Mouse (Mus musculus) E14TG2a.4 (cell line): ENCODE measurements around the gene Pecam1.

Source experiments
- H3K27me3 ChIP-seq: 2 replicates; pipeline ENCODE4 v1.6.1; 2014; ENCODE audit warnings: low read length, control low read depth; ENCODE audit not compliant: insufficient read depth
- H3K36me3 ChIP-seq: 2 replicates; pipeline ENCODE4 v1.6.1; 2014; ENCODE audit warnings: low read length, control low read depth; ENCODE audit not compliant: insufficient read depth
- H3K4me1 ChIP-seq: replicated peaks from 2 replicates; pipeline ENCODE4 v1.6.1; 2014; ENCODE audit warnings: low read depth, low read length, control low read depth
- H3K4me3 ChIP-seq: replicated peaks from 2 replicates; pipeline ENCODE4 v1.5.1; 2014; ENCODE audit warnings: mild to moderate bottlenecking, low read length
- H3K9me3 ChIP-seq: 2 replicates; pipeline ENCODE4 v1.6.1; 2014; ENCODE audit warnings: low read length, control low read depth
- CTCF ChIP-seq: conservative IDR thresholded peaks from 2 replicates; pipeline ENCODE4 v1.5.1; 2014; ENCODE audit warnings: low read length
- NANOG ChIP-seq: IDR thresholded peaks from 2 replicates; pipeline ENCODE4 v1.6.1; 2014; ENCODE audit warnings: borderline replicate concordance, low read length, mixed read lengths
- POU5F1 ChIP-seq: IDR thresholded peaks from 2 replicates; pipeline ENCODE4 v1.6.1; 2014; ENCODE audit warnings: low read length, borderline replicate concordance

Gene Pecam1

DNA sequence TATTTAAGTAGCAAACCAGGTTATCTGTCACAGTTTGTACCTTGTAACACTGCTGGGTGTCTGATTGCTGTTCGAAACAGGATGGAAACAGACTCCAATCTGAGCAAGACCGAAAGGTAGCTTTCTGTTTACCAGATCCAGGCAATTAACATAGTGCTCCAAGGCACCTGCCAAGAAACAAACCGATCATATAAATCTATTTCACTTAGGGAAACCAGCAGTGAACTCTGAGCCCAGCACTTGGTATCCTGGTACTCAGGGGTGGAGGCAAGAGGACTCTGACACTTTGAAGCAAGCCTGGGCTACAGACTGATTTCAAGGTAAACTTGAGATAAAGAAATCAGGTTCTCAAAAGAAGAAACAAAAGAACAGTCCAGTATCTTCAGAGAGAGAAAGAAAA lies 27.0 kb upstream of the Pecam1 start:
- peaks cover 83% of the 10 kb centered on the region for H3K36me3 ChIP-seq
- 0 out of 2 replicates have a peak overlapping the region, but pooled peaks have one; percentile 93 for H3K4me3 ChIP-seq
- no peaks in the 10 kb centered on the region for H3K27me3 ChIP-seq
- TF ChIP-seq NANOG (no peak), CTCF (no peak), POU5F1 (no peak)
- H3K9me3 ChIP-seq: no peaks in the 10 kb centered on the region
- peaks cover 31% of the 10 kb centered on the region for H3K4me1 ChIP-seq

- Histone ChIP-seq H3K27me3 (no peaks in the 10 kb centered on the region), H3K9me3 (no peaks in the 10 kb centered on the region), H3K4me1 (peaks cover 30% of the 10 kb centered on the region), H3K4me3 (no peak overlapping the region), H3K36me3 (peaks cover 83% of the 10 kb centered on the region)
- TF ChIP-seq POU5F1 (no peak), NANOG (no peak), CTCF (no peak)
Measured at GRCm38 (mm10) chr11:106776960-106777359, 26.5 kb upstream of the Pecam1 start.

DNA sequence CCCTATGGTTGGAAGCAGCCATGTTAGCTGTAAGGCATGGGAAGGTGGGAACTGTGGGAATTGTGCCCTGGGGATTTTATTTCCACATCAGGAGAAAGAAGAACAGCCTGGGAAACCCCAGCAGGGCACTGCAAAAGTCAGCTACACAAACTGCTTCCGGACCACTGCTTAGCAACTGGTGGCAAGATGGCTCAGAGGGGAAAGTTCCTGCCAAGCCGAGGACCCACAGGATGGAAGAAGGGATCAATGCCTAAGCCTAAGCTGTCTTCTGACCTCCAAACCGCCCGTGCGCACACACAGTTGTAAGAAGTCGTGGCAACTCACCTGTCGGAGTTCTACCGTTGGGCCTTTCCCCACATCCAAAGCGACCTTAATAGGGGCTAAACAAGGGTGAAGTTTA lies 22.6 kb upstream of the Pecam1 start:
- no peak overlapping the region for H3K4me3 ChIP-seq

GRCm38 (mm10) chr11:106770195-106770974 lies 20.0 kb upstream of the Pecam1 start:
- Histone ChIP-seq H3K9me3 (no peaks in the 10 kb centered on the region), H3K4me3 (no peak overlapping the region), H3K27me3 (no peaks in the 10 kb centered on the region), H3K36me3 (peaks cover 96% of the 10 kb centered on the region), H3K4me1 (no peaks in the 10 kb centered on the region)
- no peak for TF ChIP-seq NANOG
- TF ChIP-seq CTCF: peak; percentile 69
- no peak for TF ChIP-seq POU5F1

More for the DNA sequence above, 22.6 kb upstream of the Pecam1 start:
- no peaks in the 10 kb centered on the region for H3K9me3 ChIP-seq
- H3K27me3 ChIP-seq: no peaks in the 10 kb centered on the region
- TF ChIP-seq CTCF (no peak), NANOG (no peak), POU5F1 (no peak)
- peaks cover 9% of the 10 kb centered on the region for H3K4me1 ChIP-seq
- H3K36me3 ChIP-seq: peaks cover 98% of the 10 kb centered on the region

GRCm38 (mm10) chr11:106767516-106767915 lies 17.1 kb upstream of the Pecam1 start:
- H3K4me3 ChIP-seq: no peak overlapping the region
- H3K36me3 ChIP-seq: peaks cover 77% of the 10 kb centered on the region
- TF ChIP-seq POU5F1 (no peak), CTCF (peak; percentile 52), NANOG (no peak)

DNA sequence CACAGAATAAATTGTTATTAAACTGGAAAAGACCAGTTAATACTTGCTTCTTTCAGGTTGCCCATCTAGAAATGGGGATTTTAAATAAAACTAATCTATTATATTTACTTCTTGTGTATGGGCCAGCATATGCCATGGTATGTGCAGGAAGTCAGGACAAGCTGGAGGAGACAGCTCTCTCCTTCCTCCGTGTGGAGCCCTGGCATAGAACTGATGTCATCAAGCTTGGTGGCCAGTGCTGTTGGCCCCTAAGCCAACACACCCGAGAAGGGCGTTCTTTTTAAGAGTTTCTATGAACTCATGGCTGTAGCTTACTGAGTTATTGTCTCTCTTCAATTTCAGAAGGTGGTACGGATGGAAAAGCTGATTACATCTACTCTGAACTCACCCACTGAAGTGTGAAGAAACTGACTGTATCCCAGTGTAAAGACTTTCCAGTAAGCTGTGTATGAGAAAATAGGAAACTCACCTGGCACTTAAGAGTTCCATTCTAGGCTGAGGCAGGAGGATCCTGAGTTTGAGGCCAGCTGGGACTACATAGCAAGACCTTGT lies 16.3 kb upstream of the Pecam1 start:
- peaks cover 68% of the 10 kb centered on the region for H3K36me3 ChIP-seq
- H3K27me3 ChIP-seq: no peaks in the 10 kb centered on the region
- H3K9me3 ChIP-seq: no peaks in the 10 kb centered on the region
- no peak overlapping the region for H3K4me3 ChIP-seq
- TF ChIP-seq POU5F1 (no peak), NANOG (no peak), CTCF (no peak)
- peaks cover 17% of the 10 kb centered on the region for H3K4me1 ChIP-seq

More at GRCm38 (mm10) chr11:106767516-106767915, 17.1 kb upstream of the Pecam1 start:
- Histone ChIP-seq H3K27me3 (no peaks in the 10 kb centered on the region), H3K9me3 (no peaks in the 10 kb centered on the region), H3K4me1 (peaks cover 8% of the 10 kb centered on the region)

- no peak overlapping the region for H3K4me3 ChIP-seq
- H3K36me3 ChIP-seq: peaks cover 31% of the 10 kb centered on the region
- no peaks in the 10 kb centered on the region for H3K27me3 ChIP-seq
- TF ChIP-seq CTCF (no peak), POU5F1 (no peak), NANOG (no peak)
- no peaks in the 10 kb centered on the region for H3K9me3 ChIP-seq
- peaks cover 35% of the 10 kb centered on the region for H3K4me1 ChIP-seq
Measured at GRCm38 (mm10) chr11:106762800-106763185, 12.4 kb upstream of the Pecam1 start.

GRCm38 (mm10) chr11:106762139-106762799 lies 11.8 kb upstream of the Pecam1 start:
- no peaks in the 10 kb centered on the region for H3K27me3 ChIP-seq
- H3K9me3 ChIP-seq: no peaks in the 10 kb centered on the region
- H3K4me1 ChIP-seq: peaks cover 40% of the 10 kb centered on the region
- H3K36me3 ChIP-seq: peaks cover 27% of the 10 kb centered on the region
- H3K4me3 ChIP-seq: no peak overlapping the region
- TF ChIP-seq NANOG (peak; percentile 28; the same call in 1 of the 2 replicates), CTCF (no peak), POU5F1 (no peak)
